Mouse (Mus musculus): ENCODE measurements at regions not wholly inside any gene's neighbourhood (a gene's known extent, or its start where the extent isn't known, plus 50 kb on each side); places are given as distances from the start of the nearest gene placed in this dataset.

DNA sequence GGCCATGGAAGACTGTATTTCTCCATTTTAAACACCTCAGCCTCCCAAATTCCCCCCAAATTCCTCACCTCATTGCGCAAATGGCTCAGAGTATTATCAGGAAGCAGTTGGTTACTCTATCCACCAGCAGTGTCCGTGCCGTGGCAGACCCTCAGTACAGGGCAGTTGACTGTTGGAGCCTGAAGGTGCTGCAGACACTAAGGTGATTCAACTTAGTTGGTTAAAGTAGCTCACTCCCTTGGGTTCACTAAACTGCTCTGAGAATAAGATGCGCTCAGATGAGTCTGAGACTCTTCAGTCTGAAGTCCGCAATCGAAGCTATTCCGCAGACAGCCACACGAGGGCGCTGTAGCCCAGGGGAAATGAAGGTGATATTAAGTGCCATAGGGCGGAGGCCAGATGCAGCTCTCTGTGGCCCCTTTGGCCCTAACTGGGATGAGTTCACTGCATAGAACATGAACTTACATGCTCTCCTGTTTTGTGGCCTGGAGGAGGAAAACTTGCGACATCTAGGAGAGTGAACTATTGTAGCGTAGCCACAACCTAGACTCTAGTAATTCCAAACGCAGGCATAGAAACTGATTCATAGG is 62.9 kb downstream of the Amer3 start:
- H3K27ac ChIP-seq: no peak overlapping the region
- peak; percentile 32 to 82 for DNase-seq (ENCODE audit: low spot score in 2 of 2)
- TF ChIP-seq CTCF (conservative IDR thresholded peaks at IDR 0.05): peak; percentile 97
- no peak overlapping the region for H3K4me3 ChIP-seq

DNA sequence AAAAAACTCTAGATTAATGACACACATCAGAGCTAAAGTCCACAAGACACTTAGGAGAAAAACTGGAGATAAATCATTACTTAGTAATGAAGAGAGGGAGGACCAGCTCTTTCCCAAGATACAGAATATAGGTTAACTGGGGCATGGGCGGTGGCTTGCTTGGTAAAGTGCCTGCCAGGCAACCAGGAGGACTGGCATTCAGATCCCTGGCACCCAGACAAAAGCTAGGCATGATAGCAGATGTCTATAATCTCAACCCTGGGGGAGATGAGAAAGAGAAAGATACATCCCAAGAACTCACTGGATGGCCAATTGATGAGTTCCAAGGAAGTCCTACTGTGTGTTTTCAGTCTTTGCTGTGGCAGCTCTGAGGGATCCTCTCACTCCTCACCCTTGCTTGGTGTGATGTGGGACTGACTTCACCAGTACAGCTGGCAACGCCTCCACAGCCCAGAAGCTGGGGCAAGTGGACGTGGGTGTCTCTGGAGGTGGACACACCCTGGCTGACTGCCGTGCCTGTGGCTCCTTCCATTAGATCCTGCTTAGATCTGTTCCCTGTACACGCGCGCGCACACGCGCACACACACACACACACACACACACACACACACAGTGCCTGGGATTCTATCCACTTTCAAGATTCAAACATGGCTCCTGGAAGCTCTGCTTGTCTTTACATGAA is 74.6 kb downstream of the Amer3 start:
- peak; percentile 67 to 72 for DNase-seq (ENCODE audit: low spot score in 2 of 2)
- H3K4me3 ChIP-seq: no peak overlapping the region
- no peak for TF ChIP-seq CTCF (conservative IDR thresholded peaks at IDR 0.05)
- H3K27ac ChIP-seq: peak overlapping the region; percentile 56

DNA sequence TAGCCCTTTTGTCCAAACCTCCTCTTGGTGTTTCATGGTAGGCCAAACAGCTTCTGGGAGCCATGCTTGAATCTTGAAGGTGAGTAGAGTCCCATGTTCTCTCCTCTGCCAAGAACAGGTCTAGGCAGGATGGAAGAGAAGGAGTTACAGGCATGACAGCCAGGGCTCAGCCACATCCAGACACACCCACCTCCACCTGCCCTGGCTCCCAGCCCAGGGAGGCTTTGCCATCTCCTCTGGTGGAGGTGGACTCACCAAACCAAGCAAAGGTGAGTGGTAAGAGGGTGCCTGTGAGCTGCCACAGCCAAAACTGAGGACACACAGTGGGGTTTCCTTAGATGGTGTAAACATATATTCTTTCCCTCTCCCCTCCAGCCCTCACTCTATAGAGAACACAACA is 78.0 kb downstream of the Amer3 start:
- no peak overlapping the region for H3K27ac ChIP-seq
- no peak for TF ChIP-seq CTCF (conservative IDR thresholded peaks at IDR 0.05)
- no peak overlapping the region for H3K4me3 ChIP-seq
- no peak for DNase-seq (ENCODE audit: low spot score in 2 of 2)

DNA sequence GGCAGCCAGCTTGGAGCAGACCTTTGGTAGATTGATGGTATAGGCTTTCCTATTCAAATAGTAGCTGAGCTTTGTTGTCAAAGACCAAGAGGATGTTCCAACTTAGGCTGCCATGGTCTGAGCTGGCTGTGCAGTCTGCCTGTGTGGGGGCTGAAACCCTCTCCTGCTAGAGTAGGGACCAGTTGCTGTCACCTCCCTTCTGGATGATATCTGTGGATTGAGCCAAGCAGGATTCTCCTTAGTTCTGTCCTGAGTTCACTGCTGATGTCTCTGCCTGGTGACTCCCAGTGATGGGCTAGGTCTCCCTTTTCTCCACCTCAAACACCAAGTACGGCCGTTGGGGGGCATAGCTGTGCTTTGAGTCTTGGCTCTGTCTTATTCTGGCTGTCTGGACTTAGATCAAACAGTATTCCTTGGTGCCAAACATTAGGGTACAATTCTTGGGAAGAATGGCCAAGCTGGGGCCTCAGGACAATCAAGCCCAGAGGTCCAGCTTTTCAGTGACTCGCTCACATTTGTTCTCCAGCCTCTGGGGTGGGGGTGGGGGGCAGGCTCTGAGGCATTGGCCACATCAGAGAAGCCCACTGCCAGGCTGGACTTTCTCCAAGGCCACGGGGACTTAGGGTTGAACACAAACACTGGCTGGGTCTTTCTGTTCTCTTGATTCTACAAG is 84.6 kb downstream of the Amer3 start:
- DNase-seq (ENCODE audit: low spot score in 2 of 2): peak; percentile 45 to 54
- TF ChIP-seq CTCF (conservative IDR thresholded peaks at IDR 0.05): peak; percentile 60
- peak overlapping the region; percentile 83 for H3K27ac ChIP-seq
- H3K4me3 ChIP-seq: no peak overlapping the region

DNA sequence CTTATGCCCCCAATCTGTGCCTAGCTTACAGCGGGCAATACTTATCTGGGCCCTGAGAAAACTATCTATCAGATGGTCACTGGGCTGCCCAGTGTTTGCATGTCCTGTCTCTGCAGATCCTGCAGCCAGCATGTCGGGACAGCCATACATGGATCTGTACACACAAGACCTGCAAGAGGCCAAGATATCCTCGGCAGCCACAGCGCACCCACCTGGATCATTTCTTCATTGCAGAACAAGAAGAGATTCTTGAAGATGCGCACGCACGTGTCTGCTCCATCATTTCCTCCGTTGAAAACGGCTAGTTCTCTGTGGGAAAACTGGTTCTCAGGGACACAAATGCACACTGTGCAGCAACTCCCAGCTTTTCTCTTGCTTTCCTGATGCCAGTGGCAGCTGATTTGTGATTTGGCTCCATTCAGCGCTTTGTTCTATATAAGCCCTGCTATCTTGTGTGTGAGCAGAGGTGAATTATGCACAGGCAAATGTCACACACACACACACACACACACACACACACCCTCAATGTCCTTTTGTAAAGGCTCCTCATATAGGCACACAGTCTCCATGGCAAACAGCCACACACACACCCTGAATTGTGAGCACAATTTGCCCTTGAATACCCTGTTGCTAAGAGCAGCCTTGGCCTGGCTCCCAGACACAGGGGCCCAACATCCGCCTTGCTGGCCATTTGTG is 85.5 kb downstream of the Amer3 start:
- DNase-seq (ENCODE audit: low spot score in 2 of 2): peak; percentile 55 to 56
- peak; percentile 51 for TF ChIP-seq CTCF (conservative IDR thresholded peaks at IDR 0.05)
- Histone ChIP-seq H3K4me3 (no peak overlapping the region), H3K27ac (peak overlapping the region; percentile 83)

DNA sequence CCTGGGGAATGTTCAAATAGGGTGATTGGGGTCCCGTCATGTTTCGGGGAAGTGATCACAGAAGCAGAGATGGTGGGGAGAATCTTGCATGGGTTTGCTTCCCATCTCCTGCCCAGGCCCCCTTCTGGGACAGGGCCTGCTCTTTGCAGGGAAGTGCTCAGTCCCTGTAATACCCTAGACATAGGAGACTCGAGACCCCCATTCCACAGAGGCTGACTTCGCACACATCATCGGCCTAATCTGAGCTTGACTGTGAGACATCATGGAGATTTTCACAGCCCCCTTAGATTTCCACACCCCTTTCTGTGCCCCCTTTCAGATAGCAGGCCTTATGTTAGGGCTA is 86.0 kb downstream of the Amer3 start:
- TF ChIP-seq CTCF (conservative IDR thresholded peaks at IDR 0.05): no peak
- DNase-seq (ENCODE audit: low spot score in 2 of 2): no peak
- Histone ChIP-seq H3K4me3 (no peak overlapping the region), H3K27ac (peak overlapping the region; percentile 83)

DNA sequence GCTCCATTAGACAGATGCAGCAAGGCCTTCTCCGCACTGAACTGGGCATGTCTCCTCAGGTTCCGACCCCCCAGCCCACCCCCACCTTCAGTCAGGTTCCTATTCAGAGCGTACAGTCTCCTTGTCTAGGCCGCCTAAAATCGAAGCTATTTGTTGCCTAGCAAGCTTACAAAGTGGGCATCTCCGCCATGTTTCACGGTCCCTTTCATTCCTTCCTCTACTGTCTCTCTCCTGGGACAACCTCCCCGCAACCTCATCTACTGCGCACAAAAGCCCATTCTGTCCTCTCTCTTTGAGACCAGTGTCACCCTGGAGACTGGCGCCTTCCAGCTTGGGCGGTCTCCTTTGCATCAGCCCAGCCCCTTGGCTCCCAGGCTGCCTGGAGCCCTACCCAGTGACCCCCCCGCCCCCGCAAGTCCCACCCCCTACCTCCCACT is 86.8 kb downstream of the Amer3 start:
- DNase-seq (ENCODE audit: low spot score in 2 of 2): peak in 1 of 2 experiments; percentile 41
- H3K27ac ChIP-seq: peak overlapping the region; percentile 83
- TF ChIP-seq CTCF (conservative IDR thresholded peaks at IDR 0.05): no peak
- H3K4me3 ChIP-seq: no peak overlapping the region

DNA sequence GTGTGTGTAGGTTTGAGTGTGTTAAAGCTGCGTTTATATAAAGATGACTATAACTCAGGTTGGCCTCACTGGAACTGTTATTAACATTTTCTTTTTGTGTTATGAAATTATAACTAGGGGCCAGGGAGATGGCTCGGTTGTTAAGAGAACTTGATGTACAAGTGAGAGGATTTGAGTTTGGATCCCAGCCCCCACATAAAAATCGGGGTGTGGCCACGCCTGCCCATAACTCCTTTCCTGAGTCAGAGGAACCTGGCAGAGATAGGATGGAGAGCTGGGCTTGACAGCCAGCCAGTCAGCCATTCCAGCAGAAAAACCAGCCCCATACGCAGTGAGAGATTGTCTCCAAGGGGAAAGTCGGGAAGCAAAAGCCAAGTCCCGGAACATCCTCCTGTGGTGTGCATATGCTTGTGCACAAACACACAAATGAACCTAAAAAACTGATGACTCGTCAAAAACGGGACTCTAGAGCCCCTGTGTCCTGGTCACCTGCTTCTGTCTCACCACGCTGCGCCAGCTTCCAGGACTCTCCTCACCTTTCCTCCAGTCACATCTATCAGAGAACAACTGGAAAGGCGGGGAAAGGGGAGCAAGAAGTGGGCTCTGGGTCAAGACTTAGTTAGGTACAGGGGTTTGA is 97.8 kb downstream of the Amer3 start:
- H3K4me3 ChIP-seq: peak overlapping the region; percentile 61
- TF ChIP-seq CTCF (conservative IDR thresholded peaks at IDR 0.05): no peak
- H3K27ac ChIP-seq: peak overlapping the region; percentile 89
- no peak for DNase-seq (ENCODE audit: low spot score in 2 of 2)

DNA sequence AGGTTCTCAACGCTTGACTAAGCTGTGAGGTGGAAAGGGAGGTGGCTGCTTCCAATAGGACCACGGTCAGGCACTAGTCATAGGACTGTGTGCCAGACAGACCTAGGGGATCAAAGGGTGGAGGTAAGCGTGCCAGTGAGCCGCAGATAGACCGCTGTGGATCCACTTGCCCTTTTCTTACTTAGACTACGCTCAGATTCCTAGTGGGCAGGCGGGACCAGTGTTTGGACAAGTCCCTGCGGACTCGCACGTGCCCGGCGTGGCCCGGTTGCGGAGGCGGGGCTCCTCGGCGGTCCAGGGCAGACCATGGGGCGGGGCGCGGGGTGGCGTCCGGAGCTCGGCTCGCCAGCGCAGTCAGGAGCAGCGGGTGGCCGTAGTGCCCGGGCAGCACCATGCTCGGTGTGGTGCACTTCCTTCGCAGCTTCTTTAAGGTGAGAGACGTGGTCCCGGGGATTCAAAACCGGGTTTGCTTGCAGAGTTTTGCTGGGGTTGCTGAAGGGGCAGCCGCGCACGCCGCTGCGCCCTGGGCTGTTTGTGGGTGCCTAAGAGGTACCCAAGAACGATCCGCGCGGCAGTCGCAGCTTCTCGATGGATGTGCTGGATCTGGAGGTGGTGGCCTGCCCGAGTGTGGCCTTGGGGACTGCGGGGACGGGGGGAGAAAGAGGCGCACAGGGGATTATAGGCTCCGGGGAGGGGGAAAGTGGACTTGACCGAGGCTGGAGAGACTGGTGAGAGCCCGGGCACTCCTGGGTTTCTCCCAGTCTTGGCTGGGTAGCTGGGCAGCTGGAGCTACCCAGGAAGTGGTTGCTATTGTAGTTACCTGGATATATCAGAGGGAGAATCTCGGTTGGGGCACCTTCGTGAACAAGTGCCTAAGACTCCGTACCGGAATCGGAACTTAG is 98.6 kb downstream of the Amer3 start:
- peak; percentile 45 to 53 for DNase-seq (ENCODE audit: low spot score in 2 of 2)
- Histone ChIP-seq H3K27ac (peak overlapping the region; percentile 89), H3K4me3 (peak overlapping the region; percentile 61)
- TF ChIP-seq CTCF (conservative IDR thresholded peaks at IDR 0.05): no peak

DNA sequence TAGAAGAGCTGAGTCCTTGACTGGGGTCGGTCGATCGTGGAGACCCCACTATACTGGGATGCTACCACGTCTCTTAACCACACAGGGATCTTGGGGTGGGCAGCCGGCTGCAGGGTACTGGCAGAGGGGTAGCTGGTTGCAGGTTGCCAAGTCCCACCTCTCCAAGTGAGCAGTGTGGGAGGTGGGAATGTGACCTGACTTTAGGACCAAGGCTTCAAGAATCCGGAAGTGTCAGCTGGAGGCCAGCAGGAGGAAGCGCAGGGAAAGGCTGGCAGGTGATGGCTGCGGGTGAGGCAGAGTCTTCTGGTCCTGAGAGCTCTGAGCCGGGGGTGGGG is 99.2 kb downstream of the Amer3 start:
- H3K4me3 ChIP-seq: peak overlapping the region; percentile 61
- peak overlapping the region; percentile 89 for H3K27ac ChIP-seq
- DNase-seq (ENCODE audit: low spot score in 2 of 2): no peak
- no peak for TF ChIP-seq CTCF (conservative IDR thresholded peaks at IDR 0.05)

DNA sequence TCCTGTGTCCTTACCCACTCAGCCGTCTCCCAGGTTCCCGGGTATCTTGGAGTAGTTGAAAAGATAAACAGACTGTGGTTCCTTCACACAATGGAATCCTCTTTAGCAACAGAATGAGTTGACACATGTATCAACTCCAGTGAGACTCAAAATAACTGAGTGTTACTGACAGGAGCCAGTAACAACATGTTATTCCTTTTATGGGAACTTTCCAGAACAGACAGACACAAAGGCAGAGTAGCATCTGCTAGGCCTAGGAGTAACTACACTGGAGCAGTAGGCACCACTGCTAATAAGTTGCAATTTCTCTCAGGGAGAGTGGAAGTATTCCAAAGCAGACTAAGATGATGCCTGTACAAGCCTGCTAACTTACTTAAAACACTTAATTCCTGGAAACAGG is 107.1 kb downstream of the Amer3 start:
- TF ChIP-seq CTCF (conservative IDR thresholded peaks at IDR 0.05): no peak
- H3K27ac ChIP-seq: peak overlapping the region; percentile 73
- H3K4me3 ChIP-seq: no peak overlapping the region
- no peak for DNase-seq (ENCODE audit: low spot score in 2 of 2)

DNA sequence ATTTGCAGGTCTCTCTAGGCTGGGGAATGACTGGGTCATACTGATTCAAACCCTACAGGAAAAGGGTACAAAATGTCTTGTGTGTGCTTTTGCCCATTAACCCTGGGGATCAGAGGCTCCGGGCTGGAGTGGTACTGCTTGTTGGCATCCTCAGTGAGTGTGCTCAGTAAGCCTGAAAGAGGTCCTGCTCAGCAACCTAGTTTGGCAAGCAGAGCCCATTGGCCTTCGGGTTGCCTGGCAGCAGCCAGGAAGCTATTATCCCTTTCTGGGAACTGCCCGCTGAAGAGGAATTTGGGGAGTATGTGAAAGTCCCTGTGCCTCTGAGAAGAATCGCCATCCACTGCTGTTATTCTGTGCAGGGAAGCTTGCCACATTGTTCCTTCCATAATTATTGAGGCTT is 117.1 kb downstream of the Amer3 start:
- peak in 1 of 2 experiments; percentile 46 for DNase-seq (ENCODE audit: low spot score in 2 of 2)
- no peak for TF ChIP-seq CTCF (conservative IDR thresholded peaks at IDR 0.05)
- H3K27ac ChIP-seq: peak overlapping the region; percentile 77
- H3K4me3 ChIP-seq: no peak overlapping the region

Measured in layer of hippocampus, adult 2 months (tissue).